Mouse (Mus musculus): Measurements from ENCODE around the gene Ddx20.
A peak's percentile ranks its signal among the peaks of the same experiment; 100 is the strongest.

The Ddx20 gene

GRCm38 (mm10) chr3:105687324-105688060 lies at the start of gene Ddx20:
TSS of gene Ddx20 (minus strand) at chr3:105687574.
- DNase-seq (ENCODE audit: low spot score in 2 of 2), result peak; percentile 93 to 95

- DNase-seq (ENCODE audit: low spot score in 2 of 2), result peak in 1 of 2 experiments; percentile 1
Measured at GRCm38 (mm10) chr3:105737070-105737469, 49.7 kb upstream of the Ddx20 start.

GRCm38 (mm10) chr3:105736148-105736547 lies 48.8 kb upstream of the Ddx20 start:
- DNase-seq (ENCODE audit: low spot score in 2 of 2), result peak in 1 of 2 experiments; percentile 3

GRCm38 (mm10) chr3:105735285-105735684 lies 47.9 kb upstream of the Ddx20 start:
- no peak for DNase-seq (ENCODE audit: low spot score in 2 of 2)

- DNase-seq (ENCODE audit: low spot score in 2 of 2), result peak in 1 of 2 experiments; percentile 39
Measured at GRCm38 (mm10) chr3:105733538-105733937, 46.2 kb upstream of the Ddx20 start.

- peak in 1 of 2 experiments; percentile 17 for DNase-seq (ENCODE audit: low spot score in 2 of 2)
Measured at GRCm38 (mm10) chr3:105732360-105732759, 45.0 kb upstream of the Ddx20 start.

GRCm38 (mm10) chr3:105726037-105726436 lies 38.7 kb upstream of the Ddx20 start:
- DNase-seq (ENCODE audit: low spot score in 2 of 2), result peak; percentile 53 to 77

- DNase-seq (ENCODE audit: low spot score in 2 of 2), result peak in 1 of 2 experiments; percentile 48
Measured at GRCm38 (mm10) chr3:105722510-105722909, 35.1 kb upstream of the Ddx20 start.

GRCm38 (mm10) chr3:105721681-105722201 lies 34.4 kb upstream of the Ddx20 start:
- DNase-seq (ENCODE audit: low spot score in 2 of 2), result peak in 1 of 2 experiments; percentile 56

- DNase-seq (ENCODE audit: low spot score in 2 of 2), result peak in 1 of 2 experiments; percentile 49
Measured at GRCm38 (mm10) chr3:105720514-105720913, 33.1 kb upstream of the Ddx20 start.

GRCm38 (mm10) chr3:105719979-105720378 lies 32.6 kb upstream of the Ddx20 start:
- peak in 1 of 2 experiments; percentile 45 for DNase-seq (ENCODE audit: low spot score in 2 of 2)

GRCm38 (mm10) chr3:105718746-105719145 lies 31.4 kb upstream of the Ddx20 start:
- DNase-seq (ENCODE audit: low spot score in 2 of 2), result peak in 1 of 2 experiments; percentile 39

- DNase-seq (ENCODE audit: low spot score in 2 of 2), result peak in 1 of 2 experiments; percentile 53
Measured at GRCm38 (mm10) chr3:105717856-105718555, 30.6 kb upstream of the Ddx20 start.

GRCm38 (mm10) chr3:105716353-105717000 lies 29.1 kb upstream of the Ddx20 start:
- no peak for DNase-seq (ENCODE audit: low spot score in 2 of 2)

- no peak for DNase-seq (ENCODE audit: low spot score in 2 of 2)
Measured at GRCm38 (mm10) chr3:105714820-105715167, 27.4 kb upstream of the Ddx20 start.

GRCm38 (mm10) chr3:105714091-105714819 lies 26.9 kb upstream of the Ddx20 start:
- no peak for DNase-seq (ENCODE audit: low spot score in 2 of 2)

GRCm38 (mm10) chr3:105712827-105713226 lies 25.5 kb upstream of the Ddx20 start:
- DNase-seq (ENCODE audit: low spot score in 2 of 2), result no peak

GRCm38 (mm10) chr3:105711741-105712140 lies 24.4 kb upstream of the Ddx20 start:
- no peak for DNase-seq (ENCODE audit: low spot score in 2 of 2)

- no peak for DNase-seq (ENCODE audit: low spot score in 2 of 2)
Measured at GRCm38 (mm10) chr3:105710246-105710645, 22.9 kb upstream of the Ddx20 start.

GRCm38 (mm10) chr3:105707590-105707989 lies 20.2 kb upstream of the Ddx20 start:
- DNase-seq (ENCODE audit: low spot score in 2 of 2), result no peak

- DNase-seq (ENCODE audit: low spot score in 2 of 2), result no peak
Measured at GRCm38 (mm10) chr3:105706366-105707020, 19.1 kb upstream of the Ddx20 start.

All from spleen, postnatal 4 days (tissue).